Mouse (Mus musculus) layer of hippocampus, adult 11-12 months (tissue): Measurements from ENCODE around the gene Phf11a.
"Not testable (repeated sequence)": the region's sequence is repeated elsewhere in the genome, so short reads cannot be mapped to it uniquely, and the experiment has no call there.

Experiments used
- DNase-seq: peaks from one replicate; pipeline ENCODE4 v3.0.0; 2022; ENCODE audit warnings: low spot score

Gene Phf11a

DNA sequence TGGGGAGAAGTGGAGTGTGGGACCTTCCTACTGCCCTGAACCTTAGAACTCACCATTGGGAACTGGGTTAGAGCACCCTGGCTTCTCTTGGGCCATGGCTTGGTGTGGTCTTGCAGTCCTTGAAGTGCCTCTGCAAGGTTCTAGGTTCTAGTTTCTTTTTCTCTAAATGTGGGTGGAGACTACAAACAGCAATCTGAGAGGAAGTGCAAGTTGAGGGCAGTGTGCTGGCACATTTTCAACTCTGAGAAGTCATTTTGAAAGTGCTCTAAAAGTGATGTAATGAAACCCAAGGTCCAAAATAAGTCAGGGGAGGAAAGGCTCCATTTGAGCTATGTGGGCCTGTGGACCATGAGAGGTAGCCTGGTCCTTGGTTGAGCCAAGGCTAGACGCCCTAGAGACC is at the start of gene Phf11a:
Phf11a (minus strand) TSS at position 132 of the 400 bp plus-strand sequence.
- peak; percentile 16 for DNase-seq

DNA sequence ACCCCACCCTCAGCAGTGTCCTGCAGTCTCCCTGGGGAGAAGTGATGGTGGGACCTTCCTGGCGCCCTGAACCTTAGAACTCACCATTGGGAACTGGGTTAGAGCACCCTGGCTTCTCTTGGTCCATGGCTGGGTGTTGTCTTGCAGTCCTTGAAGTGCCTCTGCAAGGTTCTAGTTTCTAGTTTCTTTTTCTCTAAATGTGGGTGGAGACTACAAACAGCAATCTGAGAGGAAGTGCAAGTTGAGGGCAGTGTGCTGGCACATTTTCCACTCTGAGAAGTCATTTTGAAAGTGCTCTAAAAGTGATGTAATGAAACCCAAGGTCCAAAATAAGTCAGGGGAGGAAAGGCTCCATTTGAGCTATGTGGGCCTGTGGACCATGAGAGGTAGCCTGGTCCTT is 43.9 kb upstream of the Phf11a start, which contains the start of gene Phf11b:
Phf11b (minus strand) TSS at position 163 of the 400 bp plus-strand sequence.
- DNase-seq = peak; percentile 28

DNA sequence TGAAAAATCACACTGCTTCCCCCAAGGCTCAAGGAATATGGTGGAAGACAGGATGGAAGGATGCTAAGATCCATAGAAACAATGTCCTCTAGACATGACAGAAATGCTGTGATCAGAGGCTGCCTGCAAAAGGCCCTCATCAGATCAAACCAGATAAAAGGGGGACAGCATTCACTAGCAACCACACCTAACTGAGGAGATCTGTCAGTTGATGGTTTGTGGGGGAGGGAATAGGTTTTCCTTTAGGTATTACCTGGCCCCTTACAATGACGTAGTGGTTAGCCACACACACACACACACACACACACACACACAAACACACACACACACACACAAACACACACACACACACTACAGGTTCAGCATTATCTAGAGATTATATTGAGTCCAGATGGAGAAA is 42.2 kb upstream of the Phf11a start:
- DNase-seq = no peak

DNA sequence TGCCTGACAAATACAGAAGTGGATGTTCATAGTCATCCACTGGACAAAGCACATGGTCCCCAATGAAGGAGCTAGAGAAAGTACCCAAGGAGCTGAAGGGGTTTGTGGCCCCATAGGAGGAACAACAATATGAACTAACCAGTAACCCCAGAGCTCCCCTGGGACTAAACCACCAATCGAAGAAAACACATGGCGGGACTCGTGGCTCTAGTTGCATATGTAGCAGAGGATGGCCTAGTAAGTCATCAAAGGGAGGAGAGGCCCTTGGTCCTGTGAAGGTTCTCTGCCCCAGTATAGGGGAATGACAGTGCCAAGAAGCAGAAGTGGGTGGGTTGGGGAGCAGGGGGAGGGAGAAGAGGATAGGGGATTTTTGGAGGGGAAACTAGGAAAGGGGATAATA is 38.7 kb upstream of the Phf11a start:
- not testable (repeated sequence) for DNase-seq

DNA sequence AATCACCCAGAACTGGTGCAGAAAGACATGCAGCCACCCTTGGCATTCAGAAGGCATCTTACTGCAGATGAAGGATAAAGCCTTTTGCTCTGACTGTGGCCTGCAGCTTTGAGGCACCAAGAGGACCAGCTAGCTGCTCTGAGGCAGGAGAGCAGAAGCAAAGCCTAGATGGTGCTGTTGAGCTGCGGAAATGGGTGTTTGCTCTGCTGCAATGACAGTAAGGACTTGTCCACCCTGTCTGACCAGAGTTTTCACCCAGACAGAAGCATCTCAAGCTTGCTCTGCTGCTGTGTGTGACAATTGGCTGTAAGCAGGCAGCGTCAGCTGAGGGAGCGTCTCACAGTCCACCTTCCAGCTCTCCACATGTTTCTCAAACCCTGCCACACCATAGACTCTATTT is 33.2 kb upstream of the Phf11a start:
- DNase-seq = peak; percentile 44

DNA sequence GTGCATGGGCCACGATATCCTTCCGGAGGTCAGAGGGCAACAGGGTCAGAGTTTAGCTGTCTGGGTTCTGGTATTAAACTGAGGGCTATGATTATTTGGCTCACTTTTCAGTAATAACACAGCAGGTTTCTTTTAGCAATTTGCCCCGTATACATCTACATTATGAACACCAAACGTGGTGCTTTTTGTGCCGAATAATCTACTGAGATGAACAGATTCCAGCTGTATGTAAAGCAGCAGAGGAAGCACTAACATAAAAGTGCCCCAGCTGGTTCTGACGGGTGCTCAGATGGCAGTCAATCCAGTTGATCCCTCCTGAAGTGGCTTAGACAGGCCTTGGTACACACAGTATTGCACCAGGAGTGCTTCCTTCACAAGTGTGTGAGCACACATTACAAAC is 22.6 kb upstream of the Phf11a start:
- DNase-seq = not testable (repeated sequence)

DNA sequence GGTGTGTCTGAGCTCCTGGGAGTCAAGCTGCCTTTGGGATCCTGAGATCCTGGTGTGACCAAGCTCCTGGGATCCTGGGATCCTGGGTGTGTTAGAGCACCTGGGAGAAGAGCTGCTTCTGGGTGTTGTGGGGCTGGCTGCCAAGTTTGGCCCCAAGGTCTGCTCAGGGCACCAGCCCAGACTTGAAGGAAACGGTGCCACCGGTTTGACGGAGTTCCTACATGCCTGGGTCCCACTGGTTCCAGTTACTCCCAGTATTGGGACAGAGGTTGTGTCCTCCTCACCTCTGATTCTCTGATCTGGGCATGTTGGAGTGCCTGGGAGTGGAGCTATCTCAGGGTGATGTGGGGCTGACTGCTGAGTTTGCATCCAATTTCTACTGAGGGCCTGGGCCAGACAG is 21.7 kb upstream of the Phf11a start:
- not testable (repeated sequence) for DNase-seq

DNA sequence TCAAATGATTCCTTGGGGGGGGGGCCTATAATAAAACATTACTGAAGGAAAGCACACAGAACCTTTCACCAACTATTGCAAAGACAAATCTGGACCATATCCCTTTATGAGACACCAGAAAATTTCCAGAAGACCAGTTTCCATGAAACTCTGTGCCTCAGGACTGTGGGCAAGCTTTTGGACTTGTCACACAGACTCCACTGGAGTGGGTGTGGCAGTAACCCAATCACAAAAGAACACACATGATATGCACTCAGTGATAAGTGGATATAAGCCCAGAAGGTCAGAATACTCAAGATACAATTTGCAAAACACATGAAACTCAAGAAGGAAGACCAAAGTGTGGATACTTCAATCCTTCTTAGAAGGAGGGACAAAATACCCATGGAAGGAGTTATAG is 5.6 kb downstream of the Phf11a start:
- not testable (repeated sequence) for DNase-seq

DNA sequence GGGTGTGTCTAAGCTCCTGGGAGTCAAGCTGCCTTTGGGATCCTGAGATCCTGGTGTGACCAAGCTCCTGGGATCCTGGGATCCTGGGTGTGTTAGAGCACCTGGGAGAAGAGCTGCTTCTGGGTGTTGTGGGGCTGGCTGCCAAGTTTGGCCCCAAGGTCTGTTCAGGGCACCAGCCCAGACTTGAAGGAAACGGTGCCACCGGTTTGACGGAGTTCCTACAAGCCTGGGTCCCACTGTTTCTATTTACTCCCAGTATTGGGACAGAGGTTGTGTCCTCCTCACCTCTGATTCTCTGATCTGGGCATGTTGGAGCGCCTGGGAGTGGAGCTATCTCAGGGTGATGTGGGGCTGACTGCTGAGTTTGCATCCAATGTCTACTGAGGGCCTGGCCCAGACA is 22.4 kb downstream of the Phf11a start:
- not testable (repeated sequence) for DNase-seq

DNA sequence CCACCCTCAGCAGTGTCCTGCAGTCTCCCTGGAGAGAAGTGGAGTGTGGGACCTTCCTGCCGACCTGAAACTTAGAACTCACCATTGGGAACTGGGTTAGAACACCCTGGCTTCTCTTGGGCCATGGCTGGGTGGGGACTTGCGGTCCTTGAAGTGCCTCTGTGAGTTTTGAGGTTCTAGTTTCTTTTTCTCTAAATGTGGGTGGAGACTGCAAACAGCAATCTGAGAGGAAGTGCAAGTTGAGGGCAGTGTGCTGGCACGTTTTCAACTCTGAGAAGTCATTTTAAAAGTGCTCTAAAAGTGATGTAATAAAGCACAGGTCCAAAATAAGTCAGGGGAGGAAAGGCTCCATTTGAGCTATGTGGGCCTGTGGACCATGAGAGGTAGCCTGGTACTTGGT is 37.3 kb downstream of the Phf11a start, which contains the start of gene Gm6904:
Gm6904 (minus strand) TSS at position 161 of the 400 bp plus-strand sequence.
- no peak for DNase-seq

DNA sequence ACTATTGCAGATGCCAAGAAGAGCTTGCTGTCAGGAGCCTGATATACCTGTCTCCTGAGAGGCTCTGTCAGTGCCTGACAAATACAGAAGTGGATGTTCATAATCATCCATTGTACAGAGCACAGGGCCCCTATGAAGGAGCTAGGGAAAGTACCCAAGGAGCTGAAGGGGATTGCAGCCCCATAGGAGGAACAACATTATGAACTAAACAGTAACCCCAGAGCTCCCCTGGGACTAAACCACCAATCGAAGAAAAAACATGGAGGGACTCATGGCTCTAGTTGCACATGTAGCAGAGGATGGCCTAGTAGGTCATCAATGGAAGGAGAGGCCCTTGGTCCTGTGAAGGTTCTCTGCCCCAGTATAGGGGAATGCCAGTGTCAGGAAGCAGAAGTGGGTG is 41.5 kb downstream of the Phf11a start:
- not testable (repeated sequence) for DNase-seq

DNA sequence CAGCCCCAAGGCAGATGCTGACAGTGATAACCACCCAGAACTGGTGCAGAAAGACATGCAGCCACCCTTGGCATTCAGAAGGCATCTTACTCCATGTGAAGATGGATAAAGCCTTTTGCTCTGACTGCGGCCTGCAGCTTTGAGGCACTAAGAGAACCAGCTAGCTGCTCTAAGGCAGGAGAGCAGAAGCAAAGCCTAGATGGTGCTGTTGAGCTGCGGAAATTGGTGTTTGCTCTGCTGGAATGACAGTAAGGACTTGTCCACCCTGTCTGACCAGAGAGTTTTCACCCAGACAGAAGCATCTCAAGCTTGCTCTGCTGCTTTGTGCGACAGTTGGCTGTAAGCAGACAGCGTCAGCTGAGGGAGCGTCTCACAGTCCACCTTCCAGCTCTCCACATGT is 47.0 kb downstream of the Phf11a start:
- peak; percentile 31 for DNase-seq

DNA sequence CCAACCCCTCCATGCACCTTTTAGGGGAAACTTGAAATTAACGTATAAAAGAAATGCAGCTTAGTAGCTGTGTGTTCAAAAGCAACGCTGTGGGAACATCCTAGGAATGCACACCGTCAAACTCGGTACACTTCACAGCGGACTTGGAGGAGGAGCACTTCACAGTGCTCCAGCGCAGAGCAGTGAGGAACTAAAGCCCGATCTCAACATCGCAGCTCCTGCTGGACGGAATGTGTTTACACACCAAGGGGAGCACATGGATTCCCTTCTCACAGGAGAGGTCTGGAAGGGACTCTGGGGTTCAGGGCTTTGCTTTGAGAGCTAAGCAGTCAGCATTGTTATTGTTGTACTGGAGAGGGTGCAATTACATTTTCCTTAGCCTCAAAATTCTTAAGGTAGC is 63.7 kb downstream of the Phf11a start:
- no peak for DNase-seq

DNA sequence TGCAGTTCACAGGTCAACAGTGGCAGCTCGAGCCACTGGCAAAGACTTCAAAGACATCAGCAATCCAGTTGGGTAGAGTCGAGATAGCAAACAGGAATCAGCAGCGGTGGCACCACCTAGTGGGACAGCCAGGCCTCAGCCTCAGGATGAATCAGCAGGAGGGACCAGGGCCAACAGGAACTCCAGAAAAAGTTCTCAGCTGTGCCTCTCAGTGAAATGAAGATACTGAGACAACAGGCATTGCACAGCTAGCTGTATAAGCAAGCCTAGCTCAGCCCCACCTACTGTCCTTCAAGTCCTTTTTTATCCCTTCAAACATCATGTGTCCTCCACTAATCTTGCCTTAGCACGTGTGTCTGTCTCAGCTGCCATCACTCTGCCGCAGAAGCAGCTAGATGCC is 65.3 kb downstream of the Phf11a start:
- DNase-seq = no peak

DNA sequence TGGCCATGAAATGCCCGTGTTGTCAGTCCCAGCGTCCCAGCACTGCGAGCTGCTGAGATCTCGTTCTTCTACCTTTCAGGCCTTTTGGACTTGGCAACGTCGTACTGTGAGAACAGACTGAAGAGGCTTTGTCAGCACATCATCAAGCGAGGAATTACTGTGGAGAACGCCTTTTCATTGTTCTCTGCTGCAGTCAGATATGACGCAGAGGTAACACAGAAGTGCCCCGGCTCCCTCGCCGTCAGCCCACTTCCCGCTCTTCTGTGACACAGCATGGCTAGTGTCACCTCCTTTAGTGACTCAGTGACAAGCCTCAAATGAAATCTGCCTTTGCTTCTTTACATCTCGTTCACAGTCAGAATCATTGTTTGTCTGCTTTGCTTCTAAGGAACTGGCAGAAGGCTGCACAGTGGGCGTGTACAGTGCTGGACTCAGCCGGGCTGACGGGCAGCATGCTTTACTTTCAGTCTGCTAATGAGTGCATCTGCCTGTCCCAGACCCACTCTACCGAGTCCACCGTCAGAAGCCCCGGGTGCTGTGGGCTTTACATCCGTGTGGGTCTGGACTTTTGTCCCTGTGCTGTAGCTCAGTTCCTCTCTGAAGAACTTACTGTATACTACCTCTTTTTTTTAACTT is 66.9 kb downstream of the Phf11a start:
- peak; percentile 16 for DNase-seq

DNA sequence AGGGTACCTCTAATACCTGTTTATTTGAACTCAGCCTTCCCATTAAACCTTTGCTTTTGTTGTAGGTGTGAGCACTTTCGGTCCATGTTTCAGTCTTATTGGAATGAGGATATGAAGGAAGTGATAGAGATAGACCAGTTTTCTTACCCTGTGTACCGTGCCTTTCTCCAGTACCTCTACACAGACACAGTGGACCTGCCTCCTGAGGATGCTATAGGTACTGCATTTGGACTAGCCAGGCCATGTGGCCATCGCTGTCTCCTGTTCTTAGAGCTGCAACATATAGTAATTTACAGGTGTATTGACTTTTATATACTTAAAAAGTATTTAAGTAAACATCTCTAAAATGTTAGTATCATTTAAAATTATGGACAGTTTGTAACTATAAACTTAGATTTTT is 67.5 kb downstream of the Phf11a start:
- no peak for DNase-seq
